Mouse (Mus musculus): ENCODE results near the gene Srd5a3. TPM values are rescaled to one million over a fixed set of nuclear protein-coding genes. Genes with fewer than 3 reads are reported as not detected.

The Srd5a3 gene
- 13.7 and 14.1 TPM in 2 replicates for polyA plus RNA-seq (2012; rRNA removed)

DNA sequence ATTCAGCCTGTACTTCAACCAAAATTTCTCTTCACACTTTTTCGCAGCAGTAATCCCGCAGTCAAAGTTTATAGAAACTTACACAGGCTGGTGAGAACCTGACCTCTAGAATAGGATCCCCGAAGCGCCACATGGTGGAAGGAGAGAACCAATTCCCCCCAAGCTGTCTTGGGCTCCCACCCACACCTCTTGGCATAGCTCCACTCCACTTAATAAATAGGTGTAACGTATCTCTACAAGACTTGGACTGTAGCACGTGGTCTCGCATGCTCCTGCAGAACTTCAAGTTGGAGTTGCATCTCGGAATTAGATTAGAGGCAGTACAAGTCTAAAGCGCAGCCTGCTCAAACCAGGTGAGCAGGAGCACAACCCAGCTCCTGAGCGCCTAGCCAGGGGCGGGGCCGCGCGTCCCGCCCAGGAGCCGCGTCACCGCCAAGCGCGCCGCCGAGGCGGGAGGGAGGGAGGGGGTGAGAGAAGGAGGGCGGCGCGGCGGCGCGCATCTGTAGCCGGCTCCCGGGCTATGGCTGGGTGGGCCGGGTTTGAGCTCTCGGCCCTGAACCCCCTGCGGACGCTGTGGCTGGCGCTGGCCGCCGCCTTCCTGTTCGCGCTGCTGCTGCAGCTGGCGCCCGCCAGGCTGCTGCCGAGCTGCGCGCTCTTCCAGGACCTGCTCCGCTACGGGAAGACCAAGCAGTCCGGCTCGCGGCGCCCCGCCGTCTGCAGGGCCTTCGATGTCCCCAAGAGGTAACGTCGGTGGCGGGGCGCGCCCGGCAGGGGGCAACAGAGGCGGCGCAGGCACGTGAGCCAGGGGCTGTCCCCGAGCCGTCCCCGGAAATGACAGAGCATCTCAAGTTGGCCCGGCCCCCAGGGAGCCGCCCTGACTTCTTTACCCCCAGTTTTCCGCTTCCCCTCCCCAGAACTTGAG, at the start of gene Srd5a3:
Srd5a3 (plus strand) TSS at position 464 of the 922 bp plus-strand sequence.

DNA sequence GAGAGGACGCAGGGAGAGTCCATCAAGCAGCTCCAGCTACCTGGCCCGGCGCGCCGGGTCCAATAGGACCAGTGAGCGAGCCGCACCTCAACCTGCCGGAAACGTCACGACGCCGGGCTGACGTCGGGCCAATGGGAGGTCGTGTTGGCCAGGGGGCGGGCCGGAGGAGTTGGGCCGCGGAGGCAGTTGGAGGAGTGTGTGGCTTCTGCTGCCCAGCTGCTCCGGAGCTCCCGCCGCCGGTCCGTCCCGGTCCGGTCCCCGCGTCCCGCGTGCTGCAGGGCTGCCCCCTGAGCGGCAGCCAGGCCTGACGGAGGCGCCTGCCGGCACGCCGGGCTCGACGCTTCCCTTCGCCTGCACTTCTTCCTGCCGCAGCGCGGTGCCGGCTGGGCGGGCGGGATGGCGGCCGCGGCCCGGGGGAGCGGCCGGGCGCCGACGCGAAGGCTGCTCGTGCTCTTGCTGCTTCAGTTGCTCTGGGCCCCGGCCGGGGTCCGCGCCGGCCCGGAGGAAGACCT, 43.7 kb downstream of the Srd5a3 start, which contains the start of gene Tmem165:
Tmem165 (plus strand) TSS at position 131 of the 512 bp plus-strand sequence.

Other genes with a start within 250 kb of the Srd5a3 start
- 6.7 and 8.1 TPM in 2 replicates for gene Kdr, start 161.8 kb upstream of the Srd5a3 start, polyA plus RNA-seq (2012; rRNA removed)
- gene Tmem165, start 43.6 kb downstream of the Srd5a3 start, polyA plus RNA-seq (2012; rRNA removed), result 24.2 and 24.7 TPM in 2 replicates
- 2.7 TPM in 2 replicates for gene Clock, start 164.5 kb downstream of the Srd5a3 start, polyA plus RNA-seq (2012; rRNA removed)
- not detected in 2 replicates for gene Pdcl2, start 190.9 kb downstream of the Srd5a3 start, polyA plus RNA-seq (2012; rRNA removed)
- gene Nmu, start 223.5 kb downstream of the Srd5a3 start, polyA plus RNA-seq (2012; rRNA removed), result not detected in 2 replicates